Mouse (Mus musculus) liver, embryonic 16.5 days (tissue): Measurements from ENCODE around the gene Kremen1. TPM values are rescaled to one million over a fixed set of nuclear protein-coding genes. Genes with fewer than 3 reads are reported as not detected.

Experiments used
- ATAC-seq: fragments of 200-750 bp; cut with Nextera tagmentation; 2 replicates; pipeline ENCODE4 v1.8.0; 2017; ENCODE audit warnings: low read depth, mild to moderate bottlenecking, moderate number of reproducible peaks, moderate library complexity
- H3K27ac ChIP-seq: fragments of 300-500 bp; sonication (generic); 2 replicates; pipeline ENCODE4 v1.5.1; 2014; ENCODE audit warnings: mild to moderate bottlenecking, low read length
- H3K27me3 ChIP-seq: fragments of 300-500 bp; sonication (generic); 2 replicates; pipeline ENCODE4 v1.6.1; 2014; ENCODE audit warnings: low read depth, low read length, mixed read lengths; ENCODE audit not compliant: control insufficient read depth, insufficient read depth
- H3K36me3 ChIP-seq: fragments of 300-500 bp; sonication (generic); 2 replicates; pipeline ENCODE4 v1.6.1; 2014; ENCODE audit warnings: mild to moderate bottlenecking; ENCODE audit not compliant: control insufficient read depth, insufficient read depth
- H3K4me1 ChIP-seq: fragments of 300-500 bp; sonication (generic); 2 replicates; pipeline ENCODE4 v1.6.1; 2014; ENCODE audit warnings: low read depth, low read length, mixed read lengths; ENCODE audit not compliant: control insufficient read depth
- H3K4me2 ChIP-seq: fragments of 300-500 bp; sonication (generic); 2 replicates; pipeline ENCODE4 v1.6.1; 2014; ENCODE audit warnings: low read depth, low read length, mixed read lengths
- H3K4me3 ChIP-seq: fragments of 300-500 bp; sonication (generic); 2 replicates; pipeline ENCODE4 v1.5.1; 2014; ENCODE audit warnings: low read depth, mild to moderate bottlenecking, low read length
- H3K9ac ChIP-seq: fragments of 300-500 bp; sonication (generic); 2 replicates; pipeline ENCODE4 v1.6.1; 2014; ENCODE audit warnings: low read depth, low read length
- H3K9me3 ChIP-seq: fragments of 300-500 bp; sonication (generic); replicated peaks from 2 replicates; pipeline ENCODE4 v1.6.1; 2016; ENCODE audit warnings: low read length; ENCODE audit not compliant: control insufficient read depth
- WGBS: fragments of 180-500 bp; shearing (Covaris S2); extraction: QIAGEN DNeasy Blood & Tissue Kit; methylation state at CpG from one replicate; pipeline ENCODE4 v1.1.7; 2014; ENCODE audit not compliant: insufficient replicate concordance; 5-methylcytosine and 5-hydroxymethylcytosine counted together
- polyA plus RNA-seq: library from polyadenylated mRNA; unstranded; fragments of >200 nt; fragmentation: Nextera tagmentation; extraction: Ambion mirVana; gene quantifications from 2 replicates; pipeline ENCODE4 v1.2.1, GENCODE M21; 2015

The Kremen1 gene
- polyA plus RNA-seq, 1 experiment from 2014 or later, result 2.3 TPM

DNA sequence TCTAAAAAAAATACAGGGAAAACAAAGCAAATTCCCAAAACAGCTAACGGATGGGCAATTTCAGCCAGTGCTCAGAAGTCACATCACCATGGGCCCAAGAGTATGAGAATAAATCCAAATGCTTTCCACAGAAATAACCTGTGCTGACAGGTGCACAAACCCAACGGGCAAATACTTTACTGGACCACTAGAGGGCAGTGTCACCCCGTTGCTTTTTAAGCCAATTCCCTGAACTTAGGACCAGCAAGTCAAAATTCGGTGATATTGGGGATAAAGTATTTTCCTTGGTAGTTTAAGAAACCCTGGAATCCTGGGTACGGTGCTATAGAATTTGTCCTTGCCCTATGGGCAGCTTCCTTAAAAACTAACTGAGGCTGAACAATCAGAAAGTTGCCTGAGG lies 29.3 kb upstream of the Kremen1 start:
- no peak overlapping the region for H3K4me2 ChIP-seq
- no peak for ATAC-seq

DNA sequence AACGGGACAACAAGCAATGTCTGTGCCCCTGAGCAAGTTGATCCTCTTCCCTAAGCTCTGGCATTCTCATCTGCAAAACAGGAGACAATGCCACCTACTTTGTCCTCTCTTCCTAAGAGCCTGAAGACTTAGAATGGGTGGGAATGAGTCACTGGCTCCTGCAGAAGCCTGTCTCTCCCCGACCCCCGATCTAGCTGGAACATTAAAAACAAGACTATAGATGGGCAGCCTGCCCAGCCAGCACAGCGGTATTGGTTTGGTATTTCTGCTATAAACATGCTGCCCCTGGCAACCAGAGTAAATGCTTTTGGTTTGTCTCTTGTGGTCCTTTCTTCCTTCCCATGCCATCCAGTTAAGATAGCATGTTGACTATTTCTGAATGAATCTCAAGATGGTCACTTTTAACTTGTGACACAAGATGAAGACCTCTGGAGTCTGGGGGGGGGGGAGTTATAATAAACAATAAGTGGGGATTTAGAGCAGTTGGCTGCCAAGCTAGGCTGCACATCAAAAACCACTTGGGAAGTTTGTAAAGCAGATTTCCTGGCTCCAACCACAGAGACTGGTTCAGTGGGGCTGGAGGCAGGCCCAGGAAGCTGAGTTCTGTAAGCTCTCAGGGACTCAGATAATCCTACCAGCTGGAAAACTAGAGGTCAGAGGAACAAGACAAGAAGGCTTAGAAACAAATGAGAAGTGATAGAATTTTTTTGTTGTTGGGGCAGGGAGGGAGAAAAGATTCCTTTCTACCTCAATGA lies 28.6 kb upstream of the Kremen1 start:
- ATAC-seq, result no peak
- Histone ChIP-seq H3K4me1 (no peaks in the 10 kb centered on the region), H3K9ac (no peak overlapping the region), H3K4me3 (no peak overlapping the region), H3K27ac (no peak overlapping the region), H3K36me3 (no peaks in the 10 kb centered on the region), H3K4me2 (no peak overlapping the region), H3K27me3 (no peaks in the 10 kb centered on the region), H3K9me3 (no peaks in the 10 kb centered on the region)
- 72% methylated on average over 4 of the region's 4 CpGs for WGBS

More for the DNA sequence above, 29.3 kb upstream of the Kremen1 start:
- no peaks in the 10 kb centered on the region for H3K36me3 ChIP-seq
- H3K9me3 ChIP-seq, result no peaks in the 10 kb centered on the region
- H3K9ac ChIP-seq, result no peak overlapping the region
- no peak overlapping the region for H3K4me3 ChIP-seq
- peaks cover 2% of the 10 kb centered on the region for H3K4me1 ChIP-seq
- no peaks in the 10 kb centered on the region for H3K27me3 ChIP-seq
- 12% methylated on average over 5 of the region's 5 CpGs for WGBS
- no peak overlapping the region for H3K27ac ChIP-seq

DNA sequence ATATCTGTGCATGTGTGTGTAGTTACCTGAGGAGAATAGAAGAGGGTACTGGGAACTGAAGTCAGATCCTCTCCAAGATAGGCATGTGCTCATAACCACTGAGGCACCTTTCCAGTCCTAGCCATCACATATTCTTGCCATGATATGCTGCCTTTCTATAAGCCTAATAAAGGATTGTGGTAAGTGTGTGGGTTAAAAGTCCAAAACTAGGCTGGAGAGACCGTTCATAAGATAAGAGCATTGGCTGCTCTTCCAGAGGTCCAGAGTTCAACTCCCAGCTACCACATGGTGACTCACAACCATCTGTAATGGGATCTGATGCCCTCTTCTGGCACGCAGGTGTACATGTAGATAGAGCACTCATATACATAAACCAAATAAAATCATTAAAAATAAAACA lies 22.6 kb upstream of the Kremen1 start:
- H3K4me1 ChIP-seq, result no peaks in the 10 kb centered on the region
- no peaks in the 10 kb centered on the region for H3K9me3 ChIP-seq
- no peak overlapping the region for H3K4me2 ChIP-seq
- no peak overlapping the region for H3K9ac ChIP-seq
- H3K4me3 ChIP-seq, result no peak overlapping the region
- no peaks in the 10 kb centered on the region for H3K27me3 ChIP-seq
- WGBS, result 63% methylated on average over 2 of the region's 2 CpGs
- no peak overlapping the region for H3K27ac ChIP-seq
- peaks cover 3% of the 10 kb centered on the region; the same call in 1 of the 2 replicates for H3K36me3 ChIP-seq
- ATAC-seq, result no peak

DNA sequence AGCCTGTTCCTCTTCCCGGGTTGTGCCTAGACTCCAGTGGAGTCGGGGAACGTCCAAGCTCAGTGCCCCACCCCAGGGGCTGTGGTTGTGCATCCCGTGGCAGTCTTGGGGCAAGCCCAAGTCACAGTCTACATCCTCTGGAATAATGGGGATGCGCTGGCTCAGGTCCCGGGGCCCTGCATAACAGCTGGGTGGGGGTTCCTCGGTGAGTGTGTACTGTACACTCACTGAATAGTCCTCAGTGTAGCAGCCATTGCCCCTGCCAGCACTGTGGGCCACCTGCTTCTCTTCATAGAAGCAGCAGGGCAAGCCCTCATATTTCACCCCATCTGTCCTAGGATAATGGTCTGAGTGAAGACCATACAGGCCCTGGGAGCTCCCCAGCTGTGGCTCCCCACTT lies 19.6 kb upstream of the Kremen1 start:
- Histone ChIP-seq H3K27ac (no peak overlapping the region), H3K4me2 (no peak overlapping the region), H3K4me3 (no peak overlapping the region), H3K36me3 (peaks cover 3% of the 10 kb centered on the region; the same call in 1 of the 2 replicates), H3K4me1 (no peaks in the 10 kb centered on the region), H3K9me3 (no peaks in the 10 kb centered on the region), H3K27me3 (no peaks in the 10 kb centered on the region), H3K9ac (no peak overlapping the region)
- WGBS, result 73% methylated on average over 7 of the region's 7 CpGs
- ATAC-seq, result no peak

DNA sequence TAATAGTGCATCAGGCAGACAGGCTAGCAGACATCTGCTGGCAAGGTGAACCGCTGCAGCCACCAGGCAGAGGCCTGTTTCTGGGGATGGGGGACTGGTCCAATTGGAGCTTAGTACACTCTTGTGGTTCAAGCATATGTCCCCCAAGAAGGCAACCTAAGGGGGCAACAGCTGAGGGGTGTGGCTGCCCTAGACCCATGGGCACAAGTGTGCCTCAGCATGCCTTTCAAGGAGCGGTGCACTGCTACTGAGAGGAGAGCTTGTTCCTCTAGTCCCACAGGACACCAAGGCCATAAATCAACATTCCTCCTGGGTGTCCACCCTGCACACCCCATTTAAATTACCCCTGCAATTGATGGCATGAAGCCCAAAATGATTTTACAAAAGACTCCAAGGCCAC lies 17.1 kb upstream of the Kremen1 start:
- no peak overlapping the region for H3K4me3 ChIP-seq

DNA sequence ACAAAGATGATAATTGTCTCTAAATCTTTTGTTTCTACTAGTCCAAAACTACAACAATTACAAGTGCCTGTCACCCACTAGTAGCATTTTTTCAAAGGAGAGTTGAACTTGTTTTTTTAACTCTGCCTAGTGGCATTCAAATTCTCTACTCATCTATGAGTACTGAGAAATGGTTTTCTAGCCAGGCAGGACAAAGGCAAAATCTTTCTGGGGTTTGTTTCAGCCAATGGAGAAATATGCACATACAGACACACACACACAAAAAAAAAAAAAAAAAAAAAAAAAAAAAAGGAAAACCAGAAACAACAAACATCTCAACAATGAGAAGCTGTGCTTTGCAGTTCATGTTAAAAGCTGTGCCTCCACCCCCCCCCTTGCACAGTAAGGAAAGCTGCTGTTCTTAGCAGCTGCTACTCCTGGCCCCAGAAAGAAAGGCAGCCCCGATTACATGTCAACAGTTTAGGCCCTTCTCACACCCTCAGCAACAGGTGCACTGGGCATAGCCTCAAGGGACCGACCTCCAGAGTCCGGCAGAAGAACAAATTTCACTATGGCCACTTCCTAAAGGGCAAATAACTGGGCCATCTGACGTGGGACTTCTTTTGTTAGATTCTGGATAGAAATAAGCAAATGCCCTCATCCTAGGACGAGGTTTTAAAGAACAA lies 16.1 kb upstream of the Kremen1 start:
- no peaks in the 10 kb centered on the region; the same call in 1 of the 2 replicates for H3K4me1 ChIP-seq
- peaks cover 3% of the 10 kb centered on the region; the same call in 1 of the 2 replicates for H3K36me3 ChIP-seq
- no peaks in the 10 kb centered on the region for H3K9me3 ChIP-seq
- WGBS, result 49% methylated on average over 5 of the region's 5 CpGs
- H3K4me2 ChIP-seq, result no peak overlapping the region
- H3K9ac ChIP-seq, result no peak overlapping the region
- no peak overlapping the region for H3K4me3 ChIP-seq
- no peaks in the 10 kb centered on the region for H3K27me3 ChIP-seq
- no peak overlapping the region for H3K27ac ChIP-seq
- ATAC-seq, result no peak

More for the DNA sequence above, 17.1 kb upstream of the Kremen1 start:
- Histone ChIP-seq H3K9me3 (no peaks in the 10 kb centered on the region), H3K27me3 (no peaks in the 10 kb centered on the region), H3K4me2 (no peak overlapping the region), H3K9ac (no peak overlapping the region), H3K27ac (no peak overlapping the region), H3K4me1 (no peaks in the 10 kb centered on the region; the same call in 1 of the 2 replicates), H3K36me3 (peaks cover 3% of the 10 kb centered on the region; the same call in 1 of the 2 replicates)
- WGBS, result 84% methylated on average over 2 of the region's 2 CpGs
- no peak for ATAC-seq

DNA sequence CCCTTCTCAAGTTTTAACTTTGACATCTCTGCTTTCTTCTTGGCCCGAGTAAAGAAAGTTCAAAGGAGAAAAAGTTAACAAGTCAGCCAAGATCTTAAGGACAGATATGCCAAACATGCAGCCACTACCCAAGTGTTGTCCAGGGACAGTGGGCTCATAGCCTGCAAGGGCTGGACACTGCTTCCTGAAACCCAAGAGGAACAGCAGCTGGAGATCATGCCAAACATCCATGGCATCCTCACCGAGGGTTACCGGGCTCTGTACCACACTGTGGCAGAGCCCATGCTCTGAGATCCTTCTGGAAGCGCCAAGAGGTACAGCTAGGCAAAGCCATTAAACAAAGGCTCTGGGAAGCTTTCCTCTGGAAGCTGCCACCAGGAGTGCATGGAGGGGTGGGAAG lies 13.9 kb upstream of the Kremen1 start:
- H3K4me2 ChIP-seq, result no peak overlapping the region
- no peak for ATAC-seq
- H3K27ac ChIP-seq, result no peak overlapping the region
- 70% methylated on average over 4 of the region's 4 CpGs for WGBS
- no peaks in the 10 kb centered on the region for H3K36me3 ChIP-seq
- H3K4me3 ChIP-seq, result no peak overlapping the region
- H3K9ac ChIP-seq, result no peak overlapping the region
- H3K4me1 ChIP-seq, result no peaks in the 10 kb centered on the region; the same call in 1 of the 2 replicates
- no peaks in the 10 kb centered on the region for H3K9me3 ChIP-seq
- H3K27me3 ChIP-seq, result no peaks in the 10 kb centered on the region

DNA sequence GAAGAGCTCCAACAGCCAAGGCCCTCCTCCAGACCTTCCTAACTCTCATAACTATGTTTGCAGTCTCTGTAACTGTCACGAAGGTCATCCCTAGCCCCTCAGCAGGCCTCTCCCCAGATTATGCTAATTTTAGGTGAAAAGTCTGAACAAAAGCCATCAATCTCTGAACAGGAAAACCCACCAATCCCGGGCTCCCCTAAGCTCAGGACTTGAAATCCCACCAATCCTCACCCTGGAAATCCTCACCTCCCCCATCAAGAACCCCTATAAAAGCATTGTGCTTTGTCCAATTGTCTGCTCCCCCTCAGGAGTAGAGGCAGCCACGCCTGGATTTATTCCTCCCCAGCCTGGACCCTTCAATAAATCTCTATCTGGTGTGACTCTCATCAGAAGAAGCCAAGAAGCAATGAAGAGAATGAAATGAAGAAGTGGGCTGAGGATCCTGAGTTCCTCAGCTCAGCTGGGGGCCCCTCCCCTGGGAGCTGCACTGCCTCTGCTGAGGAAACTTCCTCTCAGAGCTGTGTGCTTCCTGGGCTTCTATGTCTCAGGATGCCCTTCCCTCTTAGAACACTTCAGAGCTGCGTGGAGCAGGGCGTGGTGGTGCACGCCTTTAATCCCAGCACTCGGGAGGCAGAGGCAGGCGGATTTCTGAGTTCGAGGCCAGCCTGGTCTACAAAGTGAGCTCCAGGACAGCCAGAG lies 11.3 kb upstream of the Kremen1 start:
- H3K36me3 ChIP-seq, result no peaks in the 10 kb centered on the region
- 36% methylated on average over 9 of the region's 9 CpGs for WGBS
- no peaks in the 10 kb centered on the region for H3K9me3 ChIP-seq
- H3K27ac ChIP-seq, result no peak overlapping the region
- H3K9ac ChIP-seq, result no peak overlapping the region
- H3K27me3 ChIP-seq, result no peaks in the 10 kb centered on the region
- no peak overlapping the region for H3K4me3 ChIP-seq
- no peak overlapping the region for H3K4me2 ChIP-seq
- H3K4me1 ChIP-seq, result no peaks in the 10 kb centered on the region; the same call in 1 of the 2 replicates
- ATAC-seq, result no peak

DNA sequence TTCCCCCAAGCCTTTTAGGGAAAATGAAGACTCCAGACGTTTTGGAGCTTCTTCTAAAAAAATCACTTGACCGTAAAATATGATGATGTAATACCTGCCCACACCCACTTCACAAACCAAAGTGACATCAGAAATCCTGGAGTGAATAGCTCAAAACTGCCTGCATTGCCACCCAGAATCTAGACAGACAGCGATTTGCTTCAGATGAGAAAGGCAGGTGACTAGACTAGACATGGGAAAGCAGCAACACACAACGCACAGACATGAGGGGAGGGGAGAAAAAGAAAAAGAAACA lies 10.7 kb upstream of the Kremen1 start:
- H3K4me2 ChIP-seq, result no peak overlapping the region
- H3K9me3 ChIP-seq, result no peaks in the 10 kb centered on the region
- no peaks in the 10 kb centered on the region; the same call in 1 of the 2 replicates for H3K4me1 ChIP-seq
- 63% methylated on average over 4 of the region's 4 CpGs for WGBS
- H3K27ac ChIP-seq, result no peak overlapping the region
- no peaks in the 10 kb centered on the region for H3K27me3 ChIP-seq
- H3K36me3 ChIP-seq, result no peaks in the 10 kb centered on the region
- H3K4me3 ChIP-seq, result no peak overlapping the region
- ATAC-seq, result no peak
- H3K9ac ChIP-seq, result no peak overlapping the region
